Mouse (Mus musculus) lung, adult 2 months (tissue): ENCODE measurements around the gene Dapp1.

ENCODE experiments used
- CTCF ChIP-seq: fragments of 200-500 bp; IDR thresholded peaks from 2 replicates; pipeline ENCODE4 v1.5.1; 2011; ENCODE audit warnings: mild to moderate bottlenecking, low read length, control low read depth; ENCODE audit not compliant: insufficient read depth
- POLR2A ChIP-seq: fragments of 200-500 bp; IDR thresholded peaks from 2 replicates; pipeline ENCODE4 v1.6.1; 2011; ENCODE audit warnings: low read depth, mild to moderate bottlenecking, control low read depth, low read length, borderline replicate concordance; ENCODE audit errors: extremely low read depth

GRCm38 (mm10) chr3:137929940-137930339 lies 51.4 kb downstream of the Dapp1 start:
- TF ChIP-seq CTCF (no peak), POLR2A (no peak)
